Mouse (Mus musculus) CH12.LX (cell line): ENCODE data around the gene Evi5l. TPM values are rescaled to one million over a fixed set of nuclear protein-coding genes. Genes with fewer than 3 reads are reported as not detected.
A peak's percentile ranks its signal among the peaks of the same experiment; 100 is the strongest.

ENCODE experiments used
- DNase-seq: peaks from one replicate; pipeline ENCODE4 v3.0.0-alpha.2; 2013; ENCODE audit errors: extremely low read depth
- H3K27ac ChIP-seq: 2 replicates; pipeline ENCODE4 v1.5.1; 2012; ENCODE audit warnings: low read depth, mild to moderate bottlenecking, control low read depth, moderate library complexity; ENCODE audit not compliant: insufficient read depth
- H3K27me3 ChIP-seq: replicated peaks from 2 replicates; pipeline ENCODE3; 2012; ENCODE audit warnings: inconsistent platforms
- H3K36me3 ChIP-seq, 2 experiments: replicated peaks in 1 of 2; 2 replicates each; pipeline versions ENCODE3 to v1.6.1; 2012; ENCODE audit warnings: inconsistent platforms in 1 of 2, low read length in 1 of 2, mild to moderate bottlenecking in 1 of 2, mixed read lengths in 1 of 2, moderate library complexity in 1 of 2; ENCODE audit not compliant: control insufficient read depth in 1 of 2, insufficient read depth in 1 of 2
- H3K4me1 ChIP-seq, 2 experiments: 2 replicates each; pipeline ENCODE4 v1.6.1; 2012; ENCODE audit warnings: inconsistent platforms in 1 of 2, moderate library complexity in 1 of 2; ENCODE audit not compliant: insufficient read depth in 2 of 2, control insufficient read depth in 1 of 2
- H3K4me2 ChIP-seq: 2 replicates; pipeline ENCODE4 v1.6.1; 2012; ENCODE audit warnings: low read depth, mild to moderate bottlenecking, control low read depth; ENCODE audit not compliant: poor library complexity, insufficient read depth, severe bottlenecking
- H3K4me3 ChIP-seq, 3 experiments: fragments of 150-350 bp in 1 of 3; sonication (generic) in 1 of 3; replicated peaks in 1 of 3; 2 replicates each; pipeline versions ENCODE3 to v1.5.1; 2011 to 2012; ENCODE audit warnings: low read depth in 2 of 3, low read length in 2 of 3, mild to moderate bottlenecking in 2 of 3, moderate library complexity in 2 of 3, control low read depth in 1 of 3, improper control_type of control experiment in 1 of 3, inconsistent platforms in 1 of 3, mixed read lengths in 1 of 3; ENCODE audit not compliant: poor library complexity in 1 of 3
- H3K79me2 ChIP-seq: replicated peaks from 2 replicates; pipeline ENCODE4 v1.6.1; 2012; ENCODE audit warnings: mild to moderate bottlenecking, moderate library complexity; ENCODE audit not compliant: control insufficient read depth, poor library complexity, insufficient read depth, severe bottlenecking; ENCODE audit errors: extremely low read depth
- H3K9ac ChIP-seq: 2 replicates; pipeline ENCODE4 v1.6.1; 2012; ENCODE audit warnings: low read depth, mild to moderate bottlenecking, control low read depth, moderate library complexity; ENCODE audit not compliant: insufficient read depth
- H3K9me3 ChIP-seq: replicated peaks from 2 replicates; pipeline ENCODE3; 2012; ENCODE audit warnings: low read length, inconsistent platforms, mixed read lengths
- CTCF ChIP-seq, 2 experiments: IDR thresholded peaks in 1 of 2; conservative IDR thresholded peaks in 1 of 2; 2 replicates each; pipeline ENCODE4 v1.5.1; 2011 to 2012; ENCODE audit warnings: low read depth in 2 of 2, low read length in 2 of 2, improper control_type of control experiment in 1 of 2, inconsistent platforms in 1 of 2, mild to moderate bottlenecking in 1 of 2, moderate library complexity in 1 of 2
- GABPA ChIP-seq: IDR thresholded peaks from 2 replicates; pipeline ENCODE4 v1.6.1; 2012; ENCODE audit warnings: low read depth, low read length, improper control_type of control experiment, inconsistent platforms; ENCODE audit not compliant: insufficient replicate concordance
- HCFC1 ChIP-seq: IDR thresholded peaks from 2 replicates; pipeline ENCODE4 v1.6.1; 2012; ENCODE audit warnings: low read depth, mild to moderate bottlenecking, inconsistent platforms, low read length, improper control_type of control experiment
- IRF4 ChIP-seq: IDR thresholded peaks from 2 replicates; pipeline ENCODE4 v1.6.1; 2014; ENCODE audit warnings: low read depth, mild to moderate bottlenecking, inconsistent platforms, low read length, improper control_type of control experiment
- MAFK ChIP-seq: IDR thresholded peaks from 2 replicates; pipeline ENCODE4 v1.6.1; 2011; ENCODE audit warnings: low read length, improper control_type of control experiment; ENCODE audit not compliant: insufficient replicate concordance
- MAX ChIP-seq: IDR thresholded peaks from 2 replicates; pipeline ENCODE4 v1.6.1; 2011; ENCODE audit warnings: low read length, improper control_type of control experiment
- MAZ ChIP-seq: IDR thresholded peaks from 2 replicates; pipeline ENCODE4 v1.6.1; 2012; ENCODE audit warnings: low read depth, mild to moderate bottlenecking, inconsistent platforms, low read length, improper control_type of control experiment, moderate library complexity
- MXI1 ChIP-seq: IDR thresholded peaks from 2 replicates; pipeline ENCODE4 v1.6.1; 2011; ENCODE audit warnings: mild to moderate bottlenecking, low read depth, low read length, improper control_type of control experiment
- NELFE ChIP-seq: IDR thresholded peaks from 2 replicates; pipeline ENCODE4 v1.6.1; 2011; ENCODE audit warnings: low read depth, low read length, improper control_type of control experiment
- NRF1 ChIP-seq: IDR thresholded peaks from 2 replicates; pipeline ENCODE4 v1.6.1; 2014; ENCODE audit warnings: low read depth, mild to moderate bottlenecking, inconsistent platforms, low read length, improper control_type of control experiment, moderate library complexity
- PAX5 ChIP-seq: IDR thresholded peaks from 2 replicates; pipeline ENCODE4 v1.6.1; 2012; ENCODE audit warnings: low read length, inconsistent platforms, mixed read lengths
- POLR2A ChIP-seq: IDR thresholded peaks from 2 replicates; pipeline ENCODE4 v1.6.1; 2011; ENCODE audit warnings: low read depth, mild to moderate bottlenecking, improper control_type of control experiment, low read length
- POLR2AphosphoS2 ChIP-seq: IDR thresholded peaks from 2 replicates; pipeline ENCODE4 v1.6.1; 2011; ENCODE audit warnings: low read depth, low read length, improper control_type of control experiment
- RAD21 ChIP-seq: IDR thresholded peaks from 2 replicates; pipeline ENCODE4 v1.6.1; 2011; ENCODE audit warnings: low read depth, mild to moderate bottlenecking, low read length, improper control_type of control experiment, moderate library complexity
- SMC3 ChIP-seq: IDR thresholded peaks from 2 replicates; pipeline ENCODE4 v1.6.1; 2011; ENCODE audit warnings: low read depth, low read length, improper control_type of control experiment
- TBP ChIP-seq: conservative IDR thresholded peaks from 2 replicates; pipeline ENCODE4 v1.6.1; 2011; ENCODE audit warnings: low read depth, low read length, improper control_type of control experiment
- TCF12 ChIP-seq: IDR thresholded peaks from 2 replicates; pipeline ENCODE4 v1.6.1; 2014; ENCODE audit warnings: low read depth, mild to moderate bottlenecking, inconsistent platforms, low read length, improper control_type of control experiment
- USF1 ChIP-seq: IDR thresholded peaks from 2 replicates; pipeline ENCODE4 v1.6.1; 2014; ENCODE audit warnings: low read depth, mild to moderate bottlenecking, inconsistent platforms, low read length, improper control_type of control experiment
- ZC3H11A ChIP-seq: IDR thresholded peaks from 2 replicates; pipeline ENCODE4 v1.6.1; 2012; ENCODE audit warnings: low read depth, mild to moderate bottlenecking, inconsistent platforms, low read length, improper control_type of control experiment
- ZMIZ1 ChIP-seq: IDR thresholded peaks from 2 replicates; pipeline ENCODE4 v1.6.1; 2012; ENCODE audit warnings: low read depth, mild to moderate bottlenecking, inconsistent platforms, low read length, improper control_type of control experiment
- ZNF384 ChIP-seq: IDR thresholded peaks from 2 replicates; pipeline ENCODE4 v1.6.1; 2012; ENCODE audit warnings: low read depth, low read length, improper control_type of control experiment, inconsistent platforms
- dilution Hi-C: fragments of 300-500 bp; cut with MboI; formaldehyde crosslinking; loops from 2 replicates; pipeline ENCODE4 v1.14.3; 2020; ENCODE audit warnings: low sequenced_read_pairs; ENCODE audit not compliant: extremely low pct_unique_long_range_greater_than_20kb, extremely low pct_ligation_motif_present
- in situ Hi-C: fragments of 300-500 bp; cut with MboI; formaldehyde crosslinking; loops from 3 replicates; pipeline ENCODE4 v1.14.3; 2019; ENCODE audit warnings: low sequenced_read_pairs, low pct_ligation_motif_present, low pct_unique_long_range_greater_than_20kb, mixed read lengths
- polyA plus RNA-seq: library from polyadenylated mRNA; unstranded; fragments of >175 nt; gene quantifications from 2 replicates; pipeline ENCODE4 v1.2.1, GENCODE M21; 2012; ENCODE audit warnings: low read depth; ENCODE audit not compliant: insufficient read length
- total RNA-seq, 2 experiments: library from RNA; depleted of rRNA; stranded (reverse); fragments of 300-350 nt in 1 of 2; fragments of >200 nt in 1 of 2; gene quantifications; 2 replicates each; pipeline ENCODE4 v1.2.3; 2012 to 2014

The Evi5l gene
- total and polyA plus RNA-seq, 3 experiments: 2.2 to 6.6 (median 3.6) TPM

- Histone ChIP-seq H3K4me3 (no peak overlapping the region), H3K9ac (no peak overlapping the region), H3K9me3 (no peaks in the 10 kb centered on the region), H3K4me2 (no peak overlapping the region), H3K27ac (no peak overlapping the region), H3K79me2 (no peaks in the 10 kb centered on the region), H3K27me3 (no peaks in the 10 kb centered on the region), H3K36me3 (no peaks in the 10 kb centered on the region), H3K4me1 (peaks cover 8 to 10% of the 10 kb centered on the region in 2 experiments)
- no peak for DNase-seq
- 0 out of 4 replicates have a peak, but pooled peaks of 1 of the 2 experiments have one; percentile 1 for TF ChIP-seq CTCF (conservative IDR thresholded peaks at IDR 0.05 in 1 of 2, IDR thresholded peaks at IDR 0.05 in 1 of 2; ENCODE audit: low read depth in 2 of 2, low read length in 2 of 2)
- TF ChIP-seq TCF12: no peak
- TF ChIP-seq MXI1: no peak
- in situ Hi-C loops: loop anchor here (25.0 kb wide), 1 partner anchor 340 kb away; no protein-coding TSS in a partner anchor
- dilution Hi-C loops: no loop called here
Measured at GRCm38 (mm10) chr8:4172486-4172885, 6.1 kb downstream of the Evi5l start.

- no peaks in the 10 kb centered on the region for H3K79me2 ChIP-seq
- no peak for DNase-seq
- no peak overlapping the region for H3K4me3 ChIP-seq
- no peaks in the 10 kb centered on the region for H3K27me3 ChIP-seq
- no peak overlapping the region for H3K4me2 ChIP-seq
- peaks cover 5 to 7% of the 10 kb centered on the region in 2 experiments for H3K4me1 ChIP-seq
- in situ Hi-C loops: loop anchor here (25.0 kb wide), 1 partner anchor 338 kb away; no protein-coding TSS in a partner anchor
- no peak overlapping the region for H3K27ac ChIP-seq
- H3K9ac ChIP-seq: no peak overlapping the region
- dilution Hi-C loops: no loop called here
- TF ChIP-seq HCFC1: no peak
- TF ChIP-seq TCF12: no peak
- no peak for TF ChIP-seq USF1
- no peak for TF ChIP-seq MAX
- no peak for TF ChIP-seq RAD21
- no peak for TF ChIP-seq POLR2AphosphoS2
- TF ChIP-seq, all 38 proteins: peak for 0
- no peaks in the 10 kb centered on the region for H3K9me3 ChIP-seq
- no peaks in the 10 kb centered on the region for H3K36me3 ChIP-seq
Measured at GRCm38 (mm10) chr8:4174018-4174417, 7.7 kb downstream of the Evi5l start.

- H3K79me2 ChIP-seq: no peaks in the 10 kb centered on the region
- H3K9ac ChIP-seq: no peak overlapping the region
- in situ Hi-C loops (no loop called here), dilution Hi-C loops (no loop called here)
- H3K9me3 ChIP-seq: no peaks in the 10 kb centered on the region
- H3K27ac ChIP-seq: no peak overlapping the region
- DNase-seq: no peak
- H3K27me3 ChIP-seq: no peaks in the 10 kb centered on the region
- TF ChIP-seq ZMIZ1 (no peak), USF1 (no peak), RAD21 (no peak), SMC3 (no peak), IRF4 (no peak), ZNF384 (no peak), NRF1 (no peak), GABPA (no peak), NELFE (no peak), ZC3H11A (no peak), MAFK (no peak), TBP (no peak), MXI1 (no peak), POLR2A (no peak), MAZ (no peak), PAX5 (no peak)
- no peak overlapping the region for H3K4me2 ChIP-seq
- peaks cover 13 to 14% of the 10 kb centered on the region in 2 experiments for H3K36me3 ChIP-seq
- H3K4me3 ChIP-seq: no peak overlapping the region
- no peaks in the 10 kb centered on the region for H3K4me1 ChIP-seq
Measured at GRCm38 (mm10) chr8:4183409-4183808, 17.0 kb downstream of the Evi5l start.
